Mouse (Mus musculus) adrenal gland, postnatal 36 days (tissue): ENCODE measurements around the gene Pde6g. TPM values are rescaled to one million over a fixed set of nuclear protein-coding genes. Genes with fewer than 3 reads are reported as not detected.

Experiments used
- DNase-seq, 2 experiments: peaks; one replicate each; pipeline ENCODE4 v3.0.0; 2021; ENCODE audit warnings: mixed read lengths in 1 of 2
- long read RNA-seq, 2 experiments: library from polyadenylated mRNA; stranded (forward); transcript quantifications; one replicate each; pipeline ENCODE4 v2.0.0; 2021; ENCODE audit warnings: borderline sequencing depth in 2 of 2
- total RNA-seq, 2 experiments: library from RNA; stranded (reverse); gene quantifications; 2 replicates each; pipeline ENCODE4 v1.2.3; 2021

Pde6g gene
- total RNA-seq, result under 1 TPM; 0.53 to 0.66 TPM
- long read RNA-seq, experiment 1, partial matches to known transcripts, result 1 of 1 reads
- long read RNA-seq, experiment 1, other reads (novel, unspliced or antisense), result 0 of 1 reads
- long read RNA-seq, experiment 2, partial matches to known transcripts, result 0 of 1 reads
- long read RNA-seq, experiment 2, other reads (novel, unspliced or antisense), result 1 of 1 reads

DNA sequence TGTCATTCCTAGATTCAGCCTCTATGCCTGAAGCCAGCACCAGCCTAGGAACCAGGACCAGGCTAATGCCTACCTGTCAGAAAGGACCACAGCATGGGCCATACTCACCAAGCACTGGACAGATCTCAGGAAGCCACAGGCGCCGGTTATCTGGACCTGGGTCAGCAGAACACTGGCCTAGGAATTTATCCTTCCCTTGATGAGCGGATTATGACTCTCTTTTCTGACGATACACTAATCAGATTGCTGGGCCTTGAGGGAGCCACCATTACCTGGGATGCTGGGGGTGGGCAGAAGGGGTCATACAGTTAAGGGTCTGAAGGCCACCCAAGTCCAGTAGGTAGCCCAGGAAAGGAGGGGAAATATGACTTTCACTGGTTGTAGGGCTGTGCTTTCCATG, at the start of gene Pde6g:
Gene Pde6g, minus strand, starts transcription at position 195 of the 400 bp plus-strand sequence.
- no peak for DNase-seq

DNA sequence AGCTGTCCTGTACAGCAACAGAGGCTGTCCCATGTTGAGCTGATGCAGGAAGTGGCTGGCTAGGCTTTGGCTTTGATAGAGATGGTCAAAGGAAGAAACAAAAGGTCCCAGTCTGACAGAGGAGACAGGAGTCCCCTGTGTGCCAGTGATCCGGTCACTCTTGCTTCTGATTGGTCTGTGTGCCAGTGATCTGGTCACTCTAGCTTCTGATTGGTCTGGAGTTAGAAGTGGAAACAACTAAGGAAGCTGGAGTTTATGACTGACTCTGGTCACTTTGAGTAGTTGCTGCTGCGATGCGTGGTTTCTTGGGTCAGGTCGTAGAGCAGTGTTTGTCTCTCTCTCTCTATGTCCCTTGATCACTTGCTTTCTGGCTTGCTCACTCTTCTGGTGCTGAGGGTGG, 48.4 kb upstream of the Pde6g start:
- no peak for DNase-seq

DNA sequence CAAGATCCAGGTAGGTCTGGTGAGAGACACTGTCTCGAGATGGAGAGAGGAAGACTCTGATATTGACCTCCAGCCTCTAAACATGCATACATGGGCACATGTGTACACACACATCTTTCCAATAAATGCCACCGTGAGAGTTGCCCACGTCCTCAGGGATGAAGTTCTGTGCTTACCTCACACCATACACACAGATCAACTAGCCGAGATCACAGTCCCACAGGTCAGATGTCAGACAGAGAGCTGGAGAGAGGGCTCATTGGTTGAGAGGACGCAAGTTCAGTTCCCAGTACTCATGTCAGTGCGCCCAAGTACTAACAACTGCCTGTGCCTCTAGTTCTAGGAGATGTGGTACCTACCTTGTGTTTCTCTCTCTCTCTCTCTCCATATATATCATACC, 47.7 kb upstream of the Pde6g start:
- no peak for DNase-seq

DNA sequence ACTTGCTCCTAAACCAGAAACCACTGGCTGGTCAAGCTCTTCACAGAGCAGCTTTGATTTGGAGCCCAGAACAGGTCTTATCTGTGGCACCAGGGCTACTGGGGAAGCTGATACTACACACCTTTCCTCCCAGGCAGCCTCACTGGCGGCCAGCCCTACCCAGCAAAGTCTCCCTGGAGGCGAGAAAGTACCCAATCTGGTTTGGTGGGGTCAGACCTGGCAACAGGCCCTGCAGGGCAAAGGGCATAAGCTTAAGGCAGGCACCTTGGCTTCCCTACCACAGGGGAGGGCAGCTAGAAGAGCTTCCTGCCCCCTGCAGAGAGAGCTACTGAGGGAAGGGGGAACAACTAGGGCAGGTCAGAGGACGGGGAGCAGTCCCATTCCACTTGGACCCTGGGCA, 47.1 kb upstream of the Pde6g start:
- peak; percentile 22 to 49 for DNase-seq

DNA sequence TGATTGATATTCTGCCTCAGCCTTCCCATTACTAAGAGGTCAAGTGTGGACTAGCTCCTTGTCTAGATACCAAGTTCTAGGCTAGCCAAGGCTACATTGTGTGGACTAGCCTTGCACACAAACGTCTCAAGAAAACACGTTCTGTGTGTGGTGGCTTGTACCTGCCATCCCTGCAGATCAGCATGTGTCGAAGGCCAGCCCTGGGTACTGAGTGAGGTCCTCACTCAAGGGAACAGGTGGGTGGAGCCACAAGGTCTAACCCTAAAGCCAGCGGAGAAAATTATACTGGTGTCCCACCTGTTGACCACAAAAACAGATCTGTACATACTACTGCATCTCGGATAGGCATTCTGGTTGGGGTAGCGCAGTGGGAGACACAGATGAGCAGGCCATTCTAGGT, 46.6 kb upstream of the Pde6g start:
- DNase-seq, result no peak

DNA sequence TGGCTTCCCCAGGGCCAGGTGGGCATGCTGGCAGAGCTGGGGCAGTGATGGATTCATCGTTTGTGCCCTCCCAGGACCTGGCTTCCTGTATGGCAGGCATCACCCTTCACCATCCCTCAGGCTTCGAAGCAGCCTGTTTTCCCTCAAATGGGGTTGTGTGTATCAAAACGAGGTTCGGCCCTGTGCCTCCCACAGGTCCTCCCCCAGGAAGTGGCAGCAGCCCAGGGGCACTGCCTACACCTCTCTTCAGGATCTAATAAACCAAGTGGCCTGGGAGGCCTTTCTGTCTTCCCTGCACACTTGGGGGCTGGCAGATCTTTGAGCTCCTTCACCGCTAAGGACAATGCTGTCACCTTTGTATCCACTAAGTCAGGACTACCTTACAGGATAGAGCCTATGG, 45.6 kb upstream of the Pde6g start:
- no peak for DNase-seq

DNA sequence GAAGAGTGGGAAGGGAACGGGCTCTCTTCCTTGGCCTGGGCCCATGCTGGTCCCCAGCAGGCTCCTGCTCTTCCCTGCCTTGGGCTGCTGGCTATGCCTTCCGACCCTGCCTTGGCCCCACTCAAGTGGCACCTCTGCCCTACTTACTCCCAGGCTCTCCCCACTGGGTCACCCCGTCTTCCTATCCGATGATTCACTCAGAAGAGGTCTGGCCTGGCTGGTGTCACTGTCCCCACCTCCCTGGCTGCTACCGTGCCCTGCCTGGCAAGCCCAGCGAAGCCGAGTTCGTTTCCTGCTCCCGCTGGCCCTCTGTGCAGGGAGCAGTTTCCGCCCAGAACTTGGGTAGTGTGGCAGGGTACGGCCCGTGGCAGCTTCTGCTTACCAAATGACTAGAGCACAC, 44.9 kb upstream of the Pde6g start:
- peak; percentile 74 to 79 for DNase-seq

DNA sequence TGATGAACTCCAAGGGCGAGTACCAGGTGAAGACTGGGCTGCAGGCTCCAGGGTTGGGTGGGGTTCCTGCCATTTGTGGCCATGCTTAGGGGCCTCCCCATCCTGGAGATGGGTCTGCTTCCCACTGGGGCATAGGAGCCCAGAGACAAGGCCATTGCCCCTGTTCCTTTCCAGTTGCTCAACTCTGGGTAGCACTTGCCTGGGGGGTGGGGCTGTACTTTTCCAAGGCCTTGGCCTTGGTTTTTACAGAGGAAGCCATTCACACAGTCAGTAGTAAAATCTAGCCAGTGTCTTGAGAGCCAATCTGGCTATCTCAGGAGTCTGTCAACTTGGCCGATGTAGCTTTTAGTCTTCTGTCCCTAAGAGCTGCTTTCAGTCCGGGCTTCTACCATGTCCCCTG, 44.1 kb upstream of the Pde6g start:
- DNase-seq, result peak; percentile 90 to 93

DNA sequence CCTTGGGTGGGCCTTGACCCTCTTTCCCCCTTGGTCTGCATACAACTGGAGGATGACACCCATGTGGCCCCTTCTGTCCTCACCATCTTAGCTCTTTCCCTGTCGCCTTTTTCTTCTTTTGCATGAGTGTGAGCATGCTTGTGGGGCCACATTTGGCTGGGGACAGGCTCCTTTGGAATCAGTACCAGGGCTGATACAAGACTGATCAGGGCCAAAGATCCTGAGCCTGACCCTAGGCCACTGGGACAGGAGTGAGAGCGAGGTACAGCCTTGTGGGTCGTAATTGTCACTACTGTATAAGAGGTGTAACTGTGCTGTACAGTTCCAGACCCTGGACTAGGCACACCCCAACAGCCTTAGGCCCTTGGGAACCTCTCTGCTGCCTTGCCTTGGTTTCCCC, 40.6 kb upstream of the Pde6g start:
- DNase-seq, result no peak

DNA sequence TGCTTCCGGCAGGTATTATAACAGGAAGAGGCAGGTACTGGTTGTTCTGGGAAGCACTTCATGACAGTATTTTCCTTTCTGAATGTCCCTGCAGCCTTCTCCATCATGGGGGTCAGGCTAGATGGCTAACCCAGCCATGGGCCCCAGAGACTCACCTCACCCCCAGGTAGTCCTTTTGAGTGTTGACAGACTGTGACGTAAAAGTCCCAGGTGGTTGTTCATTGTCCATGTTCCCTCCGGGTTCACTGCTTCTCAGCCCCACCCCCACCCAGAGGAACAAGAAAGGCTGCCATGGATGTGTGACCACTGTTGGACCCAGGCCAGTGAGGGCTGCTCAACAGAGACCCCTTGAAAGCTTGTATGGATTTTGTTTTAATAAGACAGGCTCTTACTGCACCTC, 40.1 kb upstream of the Pde6g start:
- DNase-seq, result no peak

DNA sequence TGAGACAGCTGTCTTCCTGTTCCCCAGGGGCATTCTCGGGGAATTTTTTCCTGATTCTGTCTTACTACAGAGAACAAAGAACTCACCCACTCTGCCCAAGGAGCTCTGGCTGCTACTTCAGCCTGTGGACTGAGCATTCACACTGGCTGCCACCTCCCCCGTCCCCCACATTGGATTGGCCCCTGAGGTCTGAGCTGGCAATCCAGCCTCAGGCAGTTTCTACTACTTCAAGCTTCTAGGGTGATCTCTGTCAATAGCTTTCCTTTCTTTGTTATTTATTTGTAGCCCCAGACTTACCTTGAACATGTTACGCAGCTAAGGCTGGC, 39.5 kb upstream of the Pde6g start:
- peak in 1 of 2 experiments; percentile 25 for DNase-seq

DNA sequence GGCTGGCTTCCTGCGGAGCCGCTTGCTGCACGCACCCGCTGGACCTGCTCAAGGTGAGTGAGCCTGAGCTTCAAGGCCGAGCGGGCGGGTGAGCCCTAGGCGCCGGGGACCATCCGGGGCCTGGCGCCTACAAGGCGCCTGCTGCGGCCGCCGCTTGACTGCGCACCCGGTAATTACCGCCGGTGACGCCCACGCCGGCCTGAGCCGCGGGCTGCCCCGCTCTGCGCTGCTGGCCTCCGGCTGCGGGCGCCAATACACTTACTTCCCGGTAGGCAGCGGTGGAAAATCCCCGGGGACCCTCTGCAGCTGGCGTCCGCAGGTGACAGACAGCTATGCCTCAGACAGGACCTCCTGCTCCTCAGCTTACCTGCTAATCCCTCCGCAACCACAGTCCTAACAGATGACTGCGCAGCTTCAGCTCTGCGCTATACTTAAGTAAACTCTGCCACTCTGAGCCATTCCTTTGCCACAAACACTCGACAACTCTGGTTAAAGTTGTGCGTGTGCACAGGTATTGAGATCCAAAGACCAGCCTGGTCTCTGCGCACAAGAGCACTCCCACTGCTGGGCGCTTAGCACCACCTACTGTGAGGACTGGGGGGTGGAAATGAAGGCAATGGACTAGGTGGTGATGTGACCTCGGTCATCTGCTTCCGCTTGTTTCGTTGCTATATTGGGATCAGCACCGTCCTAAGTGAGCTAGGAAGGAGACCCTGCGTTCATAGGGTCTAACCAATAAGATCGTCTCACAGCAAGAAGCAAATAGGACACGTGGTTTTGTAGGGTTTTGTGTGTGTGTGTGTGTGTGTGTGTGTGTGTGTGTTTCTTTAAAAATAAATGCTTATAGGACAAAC, 39.0 kb upstream of the Pde6g start:
- peak; percentile 57 to 65 for DNase-seq

DNA sequence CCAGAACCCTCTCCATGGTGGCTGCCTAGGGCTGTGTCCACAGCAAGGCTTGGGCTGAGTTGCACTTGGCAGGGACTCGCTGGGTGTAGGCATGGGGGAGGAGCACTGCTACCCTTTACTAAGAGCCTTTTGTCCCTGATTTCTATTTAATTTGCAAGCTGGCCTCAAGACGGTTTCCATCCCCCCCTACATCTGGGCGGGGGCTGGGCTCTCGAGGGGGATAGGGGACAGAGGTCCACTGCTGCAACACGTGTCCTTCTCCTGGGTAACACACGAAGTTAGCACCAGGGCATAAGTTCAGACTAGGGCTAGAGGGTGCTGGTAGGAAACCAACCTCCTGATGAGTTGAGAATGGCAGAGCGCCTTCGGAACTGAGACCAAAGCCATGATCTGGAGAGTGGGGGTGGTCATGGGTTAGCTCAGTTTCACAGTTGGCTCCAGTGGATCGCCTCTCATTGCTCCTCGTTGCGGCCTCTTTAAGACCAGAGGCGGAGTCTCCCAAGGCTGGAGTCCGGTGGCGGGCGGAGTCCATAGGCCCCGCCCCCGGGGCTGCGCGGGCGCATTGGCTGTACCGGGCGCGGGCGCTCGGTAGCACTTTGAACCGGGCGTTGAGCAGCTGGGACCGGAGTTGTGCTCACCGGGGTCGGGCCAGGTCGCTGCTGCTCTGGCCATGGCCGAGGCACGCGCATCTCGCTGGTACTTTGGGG, 38.2 kb upstream of the Pde6g start, which contains the start of gene Slc25a10:
Gene Slc25a10, plus strand, starts transcription at position 524 of the 707 bp plus-strand sequence.
- DNase-seq, result peak; percentile 93 to 97

DNA sequence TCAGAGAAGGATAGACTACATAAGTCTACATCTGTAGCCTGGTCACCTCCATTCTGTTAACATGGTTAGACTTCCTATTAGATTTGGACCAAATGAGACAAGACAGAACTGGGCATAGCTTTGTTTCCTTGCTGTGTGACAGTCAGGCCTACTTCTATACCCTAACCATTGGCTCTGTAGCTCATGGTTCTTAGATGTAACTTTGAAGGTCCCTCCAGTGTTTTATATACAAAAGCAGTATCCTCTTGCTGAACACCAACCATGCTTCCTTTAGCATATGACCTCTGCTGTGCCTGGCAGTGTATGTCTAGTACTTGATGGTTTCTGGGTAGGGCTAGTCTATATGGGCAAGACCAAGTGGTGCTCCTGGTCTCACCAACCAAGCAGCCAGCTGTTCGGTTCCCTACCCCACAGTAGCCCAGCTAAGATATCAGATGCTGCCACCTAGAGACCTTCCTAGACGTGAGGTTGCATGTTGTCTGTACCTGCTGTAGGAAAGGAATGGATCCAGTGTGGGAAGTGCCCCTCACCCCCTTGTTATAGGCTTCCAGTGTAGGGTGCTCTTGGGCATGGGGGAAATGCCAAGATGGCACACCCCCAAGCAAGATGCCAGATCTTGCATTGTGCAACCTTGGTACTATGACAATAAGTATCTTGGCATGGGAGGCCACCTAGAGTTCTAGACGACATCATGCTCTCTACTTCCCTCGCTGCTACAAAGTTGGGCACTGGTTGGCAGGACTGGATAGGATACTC, 37.2 kb upstream of the Pde6g start:
- DNase-seq, result no peak

DNA sequence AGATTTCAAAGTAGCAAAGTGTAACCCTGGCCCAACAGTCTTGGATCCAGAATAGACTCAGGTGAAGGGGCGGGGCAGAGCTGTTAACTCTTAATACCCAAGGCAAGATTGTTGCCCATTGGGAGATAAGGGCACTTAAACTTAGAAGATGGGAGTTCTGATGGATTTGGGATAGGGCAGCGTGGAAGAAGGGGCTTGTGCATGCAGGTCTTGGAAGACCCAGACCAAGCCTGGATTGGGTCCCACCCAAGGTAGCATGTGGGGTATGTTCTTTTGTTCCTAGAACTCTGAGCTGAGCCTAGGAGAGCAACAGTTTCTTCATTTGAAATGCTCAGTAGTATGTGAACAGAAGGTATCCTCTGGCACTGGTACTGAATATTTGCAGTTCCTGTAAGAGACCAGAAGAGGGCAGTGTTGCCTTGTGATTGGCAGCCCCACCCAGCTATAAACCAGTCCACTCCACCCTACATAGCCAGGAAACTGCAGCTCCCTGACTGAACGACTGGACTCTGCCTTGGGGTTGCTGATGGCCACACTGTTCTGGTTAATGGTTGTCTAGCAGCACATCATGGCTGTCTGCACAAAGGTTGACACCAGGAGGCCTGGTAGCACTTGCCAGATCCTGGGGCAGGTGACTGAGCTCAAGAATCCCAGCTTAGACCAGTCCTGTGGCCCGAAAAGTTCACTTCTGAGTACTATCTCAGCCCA, 35.9 kb upstream of the Pde6g start:
- DNase-seq, result peak; percentile 64 to 76

DNA sequence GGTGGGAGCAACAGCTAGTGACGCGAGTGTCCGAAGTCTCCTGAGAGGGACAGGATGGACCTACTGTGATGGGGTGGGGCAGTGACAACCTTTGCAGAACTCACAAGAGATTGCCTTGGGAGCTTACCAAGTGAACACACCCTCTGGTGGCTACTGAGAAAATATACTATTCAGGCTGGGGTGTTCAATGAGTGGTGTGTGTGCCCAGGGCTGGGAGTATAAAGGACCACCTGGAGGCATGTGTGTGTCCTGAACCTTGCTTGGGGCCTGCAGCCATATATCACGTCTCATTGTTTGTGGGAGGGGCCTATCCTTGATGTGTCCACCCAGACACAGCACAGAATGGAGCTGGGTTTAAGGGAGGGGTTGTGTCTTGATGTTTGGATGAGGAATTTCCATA, 35.2 kb upstream of the Pde6g start:
- DNase-seq, result no peak

DNA sequence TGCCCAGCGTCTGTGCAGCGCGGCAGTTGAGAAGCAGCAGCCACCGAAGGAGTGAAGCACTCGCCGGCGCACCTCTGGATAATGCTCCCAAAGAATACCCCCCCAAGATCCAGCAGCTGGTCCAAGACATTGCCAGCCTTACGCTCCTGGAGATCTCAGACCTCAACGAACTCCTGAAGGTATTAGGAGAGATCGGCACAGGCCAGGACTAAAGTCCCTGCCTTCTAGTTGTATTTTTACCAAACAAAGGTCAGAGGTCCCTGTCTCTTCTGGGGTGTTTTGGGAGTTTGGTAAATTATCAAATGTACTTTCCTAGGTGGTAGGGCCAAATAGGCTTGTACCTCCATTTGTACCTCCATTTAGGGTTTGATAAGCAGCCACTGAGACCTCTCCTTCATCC, 32.0 kb upstream of the Pde6g start:
- no peak for DNase-seq

DNA sequence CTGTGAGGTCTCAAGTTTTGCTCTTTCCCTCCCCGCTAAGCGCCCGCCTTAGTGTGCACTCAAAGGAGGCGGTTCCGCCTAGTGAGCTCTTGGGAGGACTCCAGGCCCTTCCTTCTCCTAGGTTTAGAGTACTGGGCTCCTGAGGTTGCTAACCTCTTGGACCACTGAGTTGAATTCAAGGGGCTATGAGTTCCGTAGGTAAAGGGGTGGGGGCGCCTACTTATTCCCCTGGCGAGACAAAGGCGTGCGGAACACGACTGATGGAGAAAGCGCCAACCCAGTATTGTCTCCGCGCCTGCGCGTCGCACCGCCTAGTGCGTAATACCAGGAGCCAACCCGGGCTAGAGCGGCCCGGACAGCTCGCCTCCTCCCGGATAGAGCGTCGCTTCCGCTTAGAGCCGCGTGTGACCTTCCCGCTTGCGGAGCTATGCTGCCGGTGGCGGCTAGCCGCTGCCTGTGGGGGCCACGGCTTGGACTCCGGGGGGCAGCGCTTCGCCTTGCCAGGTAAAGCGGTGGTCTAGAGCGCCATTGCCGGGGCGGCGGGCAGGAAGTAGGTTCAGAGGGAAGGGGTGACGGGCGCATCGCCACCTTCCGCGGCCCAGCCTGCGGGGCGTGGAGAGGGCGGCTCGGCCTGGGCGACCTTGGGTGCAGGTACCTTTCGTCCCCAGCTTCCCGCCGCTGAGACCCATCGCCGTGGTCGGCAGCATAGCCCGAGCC, 31.1 kb upstream of the Pde6g start, which contains the start of gene Mrpl12:
Gene Mrpl12, plus strand, starts transcription at position 349 of the 717 bp plus-strand sequence.
- peak; percentile 94 for DNase-seq

DNA sequence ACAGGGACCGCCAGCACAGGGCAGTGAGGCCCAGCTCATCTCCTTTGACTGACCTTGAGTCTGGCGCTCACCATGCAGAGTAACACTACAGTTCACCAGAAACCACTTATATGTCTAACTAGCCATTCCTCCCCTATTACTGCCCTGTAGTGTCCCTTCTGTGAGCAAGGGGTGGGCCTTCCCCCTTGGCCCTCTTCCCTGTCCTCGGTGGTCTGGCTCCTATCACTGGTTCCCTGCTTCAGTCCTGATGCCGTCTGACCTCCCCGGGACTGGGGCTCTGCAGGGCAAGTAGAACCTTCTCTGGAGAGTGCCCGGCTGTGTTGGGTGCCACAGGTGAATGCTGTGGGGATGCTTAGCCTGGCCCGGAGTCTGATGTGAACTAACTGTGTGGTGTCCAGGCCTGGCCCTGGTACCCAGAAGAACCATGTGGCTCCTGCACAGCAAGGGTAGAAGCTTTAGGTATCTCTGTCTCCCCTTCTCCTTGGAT, 30.2 kb upstream of the Pde6g start:
- no peak for DNase-seq

DNA sequence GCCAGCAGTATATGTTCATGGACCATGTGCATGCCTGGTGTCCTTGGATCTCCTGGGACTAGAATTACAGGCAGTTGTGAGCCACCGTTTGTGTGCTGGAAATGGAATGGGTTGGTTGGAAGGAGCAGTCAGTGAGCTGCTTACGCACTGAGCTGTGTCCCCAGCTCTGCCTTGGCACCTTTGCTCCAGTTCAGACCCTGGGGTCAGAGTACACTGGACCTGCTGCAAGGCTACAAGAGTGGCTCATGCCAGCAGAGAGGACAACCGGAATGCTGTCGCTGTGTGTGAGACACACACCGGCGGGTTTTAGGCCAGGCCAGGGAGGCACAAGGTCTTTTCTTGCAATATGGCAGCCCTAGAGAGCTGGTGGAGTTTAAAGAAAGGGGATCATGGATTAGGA, 18.8 kb upstream of the Pde6g start:
- DNase-seq, result no peak

DNA sequence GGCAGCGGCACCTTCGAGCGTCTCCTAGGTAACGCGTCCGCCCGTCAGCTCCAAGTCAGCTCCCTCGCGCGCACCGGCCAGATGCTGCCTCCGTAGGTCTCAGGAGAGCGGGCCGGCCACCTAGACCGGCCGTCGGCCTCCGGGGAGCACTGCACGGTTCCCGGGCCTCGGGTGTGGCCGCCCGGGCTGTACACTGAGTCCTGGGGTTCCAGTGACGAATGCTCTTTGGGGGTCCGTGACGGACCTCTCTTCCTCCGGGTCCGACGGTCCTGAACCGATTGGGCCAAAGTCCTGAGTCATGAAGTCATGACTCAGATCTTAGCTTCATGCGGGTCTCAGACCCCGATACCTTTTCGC, 14.4 kb upstream of the Pde6g start:
- DNase-seq, result no peak
